Mouse (Mus musculus): Measurements from ENCODE around the gene Atp6ap2.

DNA sequence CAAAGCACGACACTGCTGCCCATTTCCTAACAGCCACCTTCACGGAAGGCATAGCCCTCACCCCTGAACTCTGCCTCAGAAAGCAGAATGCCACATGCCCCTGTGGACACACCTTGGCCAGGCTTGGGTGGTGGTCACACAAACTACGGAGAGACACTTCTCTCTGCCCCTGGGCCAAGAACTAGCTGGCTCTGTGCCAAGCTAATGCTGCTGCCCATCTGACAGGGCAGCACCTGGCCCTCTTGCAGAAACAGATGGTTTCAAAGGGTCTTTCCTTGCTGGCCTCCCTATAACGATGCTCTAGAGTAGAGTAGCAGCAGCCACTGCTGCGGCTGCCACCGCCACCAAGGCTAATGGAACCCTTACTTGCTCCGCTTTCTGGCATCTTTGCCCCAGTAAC, 30.5 kb upstream of the Atp6ap2 start:
- no peak for TF ChIP-seq GATA1 (IDR thresholded peaks at IDR 0.05; ENCODE audit: borderline replicate concordance, low read length)
- TF ChIP-seq FLI1 (IDR thresholded peaks at IDR 0.05; ENCODE audit: low read length): no peak
